Mouse (Mus musculus): ENCODE measurements at regions not wholly inside any gene's neighbourhood (a gene's known extent, or its start where the extent isn't known, plus 50 kb on each side); places are given as distances from the start of the nearest gene placed in this dataset.

GRCm38 (mm10) chr11:114513446-114513845 is 154.9 kb upstream of the Rpl38 start:
- no peaks in the 10 kb centered on the region for H3K36me3 ChIP-seq (ENCODE audit: control insufficient read depth, insufficient read depth, low read length)
- no peak overlapping the region for H3K4me2 ChIP-seq (ENCODE audit: low read depth, low read length)
- no peak overlapping the region for H3K27ac ChIP-seq (ENCODE audit: low read length)
- H3K4me3 ChIP-seq (replicated peaks; ENCODE audit: low read length) = no peak overlapping the region
- no peaks in the 10 kb centered on the region for H3K9me3 ChIP-seq (replicated peaks; ENCODE audit: control insufficient read depth, low read length)
- no peak for ATAC-seq (ENCODE audit: insufficient read depth, low FRiP score)
- 17% methylated on average over 5 of the region's 5 CpGs for WGBS
- no peaks in the 10 kb centered on the region for H3K4me1 ChIP-seq (ENCODE audit: control insufficient read depth, insufficient read depth, low read length)
- H3K9ac ChIP-seq (ENCODE audit: low read length) = no peak overlapping the region
- H3K27me3 ChIP-seq (ENCODE audit: control insufficient read depth, insufficient read depth, low read length) = no peaks in the 10 kb centered on the region; the same call in 1 of the 2 replicates

- H3K4me3 ChIP-seq (replicated peaks; ENCODE audit: low read length) = no peak overlapping the region
- 9% methylated on average over 5 of the region's 5 CpGs for WGBS
- no peak overlapping the region for H3K4me2 ChIP-seq (ENCODE audit: low read depth, low read length)
- 0 out of 2 replicates have a peak, but pooled peaks cover 3% of the 10 kb centered on the region for H3K9me3 ChIP-seq (replicated peaks; ENCODE audit: control insufficient read depth, low read length)
- H3K36me3 ChIP-seq (ENCODE audit: control insufficient read depth, insufficient read depth, low read length) = no peaks in the 10 kb centered on the region
- H3K4me1 ChIP-seq (ENCODE audit: control insufficient read depth, insufficient read depth, low read length) = no peaks in the 10 kb centered on the region
- no peaks in the 10 kb centered on the region; the same call in 1 of the 2 replicates for H3K27me3 ChIP-seq (ENCODE audit: control insufficient read depth, insufficient read depth, low read length)
- H3K9ac ChIP-seq (ENCODE audit: low read length) = no peak overlapping the region
- H3K27ac ChIP-seq (ENCODE audit: low read length) = no peak overlapping the region
- ATAC-seq (ENCODE audit: insufficient read depth, low FRiP score) = no peak
These were observed 156.3 kb upstream of the Rpl38 start for GRCm38 (mm10) chr11:114511994-114512393.

GRCm38 (mm10) chr11:114502562-114502961 is 165.8 kb upstream of the Rpl38 start:
- Histone ChIP-seq H3K36me3 (ENCODE audit: control insufficient read depth, insufficient read depth, low read length) (no peaks in the 10 kb centered on the region), H3K9ac (ENCODE audit: low read length) (no peak overlapping the region), H3K9me3 (replicated peaks; ENCODE audit: control insufficient read depth, low read length) (no peaks in the 10 kb centered on the region), H3K4me1 (ENCODE audit: control insufficient read depth, insufficient read depth, low read length) (no peaks in the 10 kb centered on the region), H3K4me3 (replicated peaks; ENCODE audit: low read length) (no peak overlapping the region), H3K4me2 (ENCODE audit: low read depth, low read length) (no peak overlapping the region), H3K27me3 (ENCODE audit: control insufficient read depth, insufficient read depth, low read length) (no peaks in the 10 kb centered on the region), H3K27ac (ENCODE audit: low read length) (no peak overlapping the region)
- no peak for ATAC-seq (ENCODE audit: insufficient read depth, low FRiP score)
- 21% methylated on average over 5 of the region's 5 CpGs for WGBS

- no peaks in the 10 kb centered on the region for H3K27me3 ChIP-seq (ENCODE audit: control insufficient read depth, insufficient read depth, low read length)
- ATAC-seq (ENCODE audit: insufficient read depth, low FRiP score) = no peak
- H3K27ac ChIP-seq (ENCODE audit: low read length) = no peak overlapping the region
- 57% methylated on average over 5 of the region's 5 CpGs for WGBS
- H3K4me3 ChIP-seq (replicated peaks; ENCODE audit: low read length) = no peak overlapping the region
- no peaks in the 10 kb centered on the region for H3K9me3 ChIP-seq (replicated peaks; ENCODE audit: control insufficient read depth, low read length)
- H3K9ac ChIP-seq (ENCODE audit: low read length) = no peak overlapping the region
- no peaks in the 10 kb centered on the region for H3K4me1 ChIP-seq (ENCODE audit: control insufficient read depth, insufficient read depth, low read length)
- no peaks in the 10 kb centered on the region for H3K36me3 ChIP-seq (ENCODE audit: control insufficient read depth, insufficient read depth, low read length)
- H3K4me2 ChIP-seq (ENCODE audit: low read depth, low read length) = no peak overlapping the region
These were observed 166.3 kb upstream of the Rpl38 start for GRCm38 (mm10) chr11:114501869-114502540.

- Histone ChIP-seq H3K36me3 (ENCODE audit: control insufficient read depth, insufficient read depth, low read length) (no peaks in the 10 kb centered on the region), H3K4me3 (replicated peaks; ENCODE audit: low read length) (no peak overlapping the region), H3K27ac (ENCODE audit: low read length) (no peak overlapping the region), H3K4me2 (ENCODE audit: low read depth, low read length) (no peak overlapping the region), H3K9me3 (replicated peaks; ENCODE audit: control insufficient read depth, low read length) (no peaks in the 10 kb centered on the region), H3K9ac (ENCODE audit: low read length) (no peak overlapping the region), H3K4me1 (ENCODE audit: control insufficient read depth, insufficient read depth, low read length) (no peaks in the 10 kb centered on the region), H3K27me3 (ENCODE audit: control insufficient read depth, insufficient read depth, low read length) (no peaks in the 10 kb centered on the region)
- no peak for ATAC-seq (ENCODE audit: insufficient read depth, low FRiP score)
- 90% methylated on average over 7 of the region's 7 CpGs for WGBS
These were observed 167.9 kb upstream of the Rpl38 start for GRCm38 (mm10) chr11:114500416-114500815.

GRCm38 (mm10) chr11:114499665-114500064 is 168.7 kb upstream of the Rpl38 start:
- Histone ChIP-seq H3K4me3 (replicated peaks; ENCODE audit: low read length) (no peak overlapping the region), H3K4me2 (ENCODE audit: low read depth, low read length) (no peak overlapping the region), H3K9ac (ENCODE audit: low read length) (no peak overlapping the region), H3K27ac (ENCODE audit: low read length) (no peak overlapping the region), H3K4me1 (ENCODE audit: control insufficient read depth, insufficient read depth, low read length) (no peaks in the 10 kb centered on the region), H3K9me3 (replicated peaks; ENCODE audit: control insufficient read depth, low read length) (no peaks in the 10 kb centered on the region), H3K27me3 (ENCODE audit: control insufficient read depth, insufficient read depth, low read length) (no peaks in the 10 kb centered on the region), H3K36me3 (ENCODE audit: control insufficient read depth, insufficient read depth, low read length) (no peaks in the 10 kb centered on the region)
- no peak for ATAC-seq (ENCODE audit: insufficient read depth, low FRiP score)
- WGBS = 87% methylated on average over 12 of the region's 12 CpGs

GRCm38 (mm10) chr11:114495520-114495921 is 172.8 kb upstream of the Rpl38 start:
- Histone ChIP-seq H3K36me3 (ENCODE audit: control insufficient read depth, insufficient read depth, low read length) (no peaks in the 10 kb centered on the region), H3K9me3 (replicated peaks; ENCODE audit: control insufficient read depth, low read length) (no peaks in the 10 kb centered on the region), H3K4me2 (ENCODE audit: low read depth, low read length) (no peak overlapping the region), H3K4me1 (ENCODE audit: control insufficient read depth, insufficient read depth, low read length) (no peaks in the 10 kb centered on the region), H3K27me3 (ENCODE audit: control insufficient read depth, insufficient read depth, low read length) (peaks cover 4% of the 10 kb centered on the region), H3K9ac (ENCODE audit: low read length) (no peak overlapping the region), H3K27ac (ENCODE audit: low read length) (no peak overlapping the region), H3K4me3 (replicated peaks; ENCODE audit: low read length) (no peak overlapping the region)
- 40% methylated on average over 5 of the region's 5 CpGs for WGBS
- ATAC-seq (ENCODE audit: insufficient read depth, low FRiP score) = peak; percentile 33; the same call in 1 of the 2 replicates

- Histone ChIP-seq H3K27ac (ENCODE audit: low read length) (no peak overlapping the region), H3K9me3 (replicated peaks; ENCODE audit: control insufficient read depth, low read length) (no peaks in the 10 kb centered on the region), H3K36me3 (ENCODE audit: control insufficient read depth, insufficient read depth, low read length) (no peaks in the 10 kb centered on the region), H3K9ac (ENCODE audit: low read length) (no peak overlapping the region), H3K27me3 (ENCODE audit: control insufficient read depth, insufficient read depth, low read length) (peaks cover 4% of the 10 kb centered on the region; the same call in 1 of the 2 replicates), H3K4me1 (ENCODE audit: control insufficient read depth, insufficient read depth, low read length) (no peaks in the 10 kb centered on the region), H3K4me2 (ENCODE audit: low read depth, low read length) (no peak overlapping the region), H3K4me3 (replicated peaks; ENCODE audit: low read length) (no peak overlapping the region)
- 0 out of 2 replicates have a peak, but pooled peaks have one; percentile 44 for ATAC-seq (ENCODE audit: insufficient read depth, low FRiP score)
- WGBS = 24% methylated on average over 8 of the region's 8 CpGs
These were observed 181.9 kb upstream of the Rpl38 start for GRCm38 (mm10) chr11:114486455-114486854.

GRCm38 (mm10) chr11:114485429-114485828 is 182.9 kb upstream of the Rpl38 start:
- Histone ChIP-seq H3K9ac (ENCODE audit: low read length) (no peak overlapping the region), H3K36me3 (ENCODE audit: control insufficient read depth, insufficient read depth, low read length) (no peaks in the 10 kb centered on the region), H3K9me3 (replicated peaks; ENCODE audit: control insufficient read depth, low read length) (no peaks in the 10 kb centered on the region), H3K27ac (ENCODE audit: low read length) (no peak overlapping the region), H3K27me3 (ENCODE audit: control insufficient read depth, insufficient read depth, low read length) (no peaks in the 10 kb centered on the region), H3K4me3 (replicated peaks; ENCODE audit: low read length) (no peak overlapping the region), H3K4me1 (ENCODE audit: control insufficient read depth, insufficient read depth, low read length) (no peaks in the 10 kb centered on the region), H3K4me2 (ENCODE audit: low read depth, low read length) (no peak overlapping the region)
- ATAC-seq (ENCODE audit: insufficient read depth, low FRiP score) = no peak
- WGBS = 47% methylated on average over 15 of the region's 15 CpGs

Measured in stomach, embryonic 16.5 days (tissue).